Mouse (Mus musculus) heart, embryonic 15.5 days (tissue): ENCODE measurements at regions not wholly inside any gene's neighbourhood (a gene's known extent, or its start where the extent isn't known, plus 50 kb on each side); places are given as distances from the start of the nearest gene placed in this dataset.

Experiments used
- ATAC-seq: fragments of 200-750 bp; cut with Nextera tagmentation; replicated peaks from 2 replicates; pipeline ENCODE4 v1.8.0; 2017; ENCODE audit warnings: low read depth, moderate TSS enrichment; ENCODE audit not compliant: insufficient number of reproducible peaks, insufficient read depth, low FRiP score
- H3K27ac ChIP-seq: fragments of 300-500 bp; sonication (generic); 2 replicates; pipeline ENCODE4 v1.5.1; 2015; ENCODE audit warnings: mild to moderate bottlenecking, inconsistent platforms
- H3K27me3 ChIP-seq: fragments of 300-500 bp; sonication (generic); 2 replicates; pipeline ENCODE4 v1.6.1; 2015; ENCODE audit warnings: inconsistent platforms
- H3K36me3 ChIP-seq: fragments of 300-500 bp; sonication (generic); 2 replicates; pipeline ENCODE4 v1.6.1; 2015; ENCODE audit warnings: mild to moderate bottlenecking, inconsistent platforms
- H3K4me1 ChIP-seq: fragments of 300-500 bp; sonication (generic); replicated peaks from 2 replicates; pipeline ENCODE4 v1.6.1; 2015; ENCODE audit warnings: inconsistent platforms
- H3K4me2 ChIP-seq: fragments of 300-500 bp; sonication (generic); 2 replicates; pipeline ENCODE4 v1.6.1; 2015; ENCODE audit warnings: inconsistent platforms, mild to moderate bottlenecking, moderate library complexity
- H3K4me3 ChIP-seq: fragments of 300-500 bp; sonication (generic); 2 replicates; pipeline ENCODE4 v1.5.1; 2015; ENCODE audit warnings: mild to moderate bottlenecking, inconsistent platforms
- H3K9ac ChIP-seq: fragments of 300-500 bp; sonication (generic); 2 replicates; pipeline ENCODE4 v1.6.1; 2015; ENCODE audit warnings: mild to moderate bottlenecking, inconsistent platforms
- H3K9me3 ChIP-seq: fragments of 300-500 bp; sonication (generic); replicated peaks from 2 replicates; pipeline ENCODE4 v1.6.1; 2016; ENCODE audit warnings: inconsistent platforms
- WGBS: fragments of 180-500 bp; shearing (Covaris S2); methylation state at CpG from one replicate; pipeline ENCODE4 v1.1.7; 2015; ENCODE audit warnings: mixed read lengths; 5-methylcytosine and 5-hydroxymethylcytosine counted together

- no peak overlapping the region for H3K27ac ChIP-seq
- H3K4me3 ChIP-seq = no peak overlapping the region
- H3K9ac ChIP-seq = no peak overlapping the region
- no peaks in the 10 kb centered on the region for H3K36me3 ChIP-seq
- no peaks in the 10 kb centered on the region for H3K9me3 ChIP-seq
- H3K4me2 ChIP-seq = no peak overlapping the region
- H3K4me1 ChIP-seq = no peaks in the 10 kb centered on the region
- no peak for ATAC-seq
- WGBS = 75% methylated on average over 6 of the region's 6 CpGs
- no peaks in the 10 kb centered on the region for H3K27me3 ChIP-seq
Measured at GRCm38 (mm10) chr1:61187381-61188100, 209.8 kb downstream of the Icos start.

- no peaks in the 10 kb centered on the region for H3K9me3 ChIP-seq
- no peak overlapping the region for H3K27ac ChIP-seq
- no peaks in the 10 kb centered on the region for H3K36me3 ChIP-seq
- H3K4me1 ChIP-seq = 0 out of 2 replicates have a peak, but pooled peaks cover 2% of the 10 kb centered on the region
- no peak overlapping the region for H3K9ac ChIP-seq
- no peaks in the 10 kb centered on the region for H3K27me3 ChIP-seq
- H3K4me2 ChIP-seq = no peak overlapping the region
- no peak for ATAC-seq
- no peak overlapping the region for H3K4me3 ChIP-seq
- WGBS = 71% methylated on average over 3 of the region's 3 CpGs
Measured at GRCm38 (mm10) chr1:61190921-61191320, 213.2 kb downstream of the Icos start.

- Histone ChIP-seq H3K27me3 (no peaks in the 10 kb centered on the region), H3K9ac (no peak overlapping the region), H3K4me2 (no peak overlapping the region), H3K4me3 (no peak overlapping the region), H3K9me3 (no peaks in the 10 kb centered on the region), H3K27ac (no peak overlapping the region), H3K4me1 (peaks cover 8% of the 10 kb centered on the region), H3K36me3 (no peaks in the 10 kb centered on the region)
- 88% methylated on average over 3 of the region's 3 CpGs for WGBS
- no peak for ATAC-seq
Measured at GRCm38 (mm10) chr1:61198549-61199062, 220.9 kb downstream of the Icos start.

GRCm38 (mm10) chr1:61201006-61201405 lies 223.3 kb downstream of the Icos start:
- Histone ChIP-seq H3K4me2 (no peak overlapping the region), H3K27me3 (no peaks in the 10 kb centered on the region), H3K27ac (no peak overlapping the region), H3K36me3 (no peaks in the 10 kb centered on the region), H3K4me3 (no peak overlapping the region), H3K9me3 (no peaks in the 10 kb centered on the region), H3K4me1 (peaks cover 10% of the 10 kb centered on the region), H3K9ac (no peak overlapping the region)
- 84% methylated on average over 2 of the region's 2 CpGs for WGBS
- no peak for ATAC-seq

- Histone ChIP-seq H3K4me1 (peaks cover 10% of the 10 kb centered on the region), H3K9me3 (no peaks in the 10 kb centered on the region), H3K4me2 (no peak overlapping the region), H3K9ac (no peak overlapping the region), H3K27ac (no peak overlapping the region), H3K4me3 (no peak overlapping the region), H3K36me3 (no peaks in the 10 kb centered on the region), H3K27me3 (no peaks in the 10 kb centered on the region)
- no peak for ATAC-seq
- WGBS = 65% methylated on average over 3 of the region's 3 CpGs
Measured at GRCm38 (mm10) chr1:61202079-61202478, 224.4 kb downstream of the Icos start.

GRCm38 (mm10) chr1:61203170-61203569 lies 225.4 kb downstream of the Icos start:
- no peak; the same call in 1 of the 2 replicates for ATAC-seq

GRCm38 (mm10) chr1:61203612-61204011 lies 225.9 kb downstream of the Icos start:
- Histone ChIP-seq H3K27me3 (no peaks in the 10 kb centered on the region), H3K4me3 (no peak overlapping the region), H3K9me3 (no peaks in the 10 kb centered on the region), H3K36me3 (no peaks in the 10 kb centered on the region), H3K4me2 (peak overlapping the region; percentile 47), H3K4me1 (peaks cover 10% of the 10 kb centered on the region), H3K9ac (no peak overlapping the region), H3K27ac (0 out of 2 replicates have a peak overlapping the region, but pooled peaks have one; percentile 6)
- ATAC-seq = no peak
- 26% methylated on average over 6 of the region's 6 CpGs for WGBS

More at GRCm38 (mm10) chr1:61203170-61203569, 225.4 kb downstream of the Icos start:
- Histone ChIP-seq H3K36me3 (no peaks in the 10 kb centered on the region), H3K4me1 (peaks cover 10% of the 10 kb centered on the region), H3K4me2 (peak overlapping the region; percentile 47), H3K27me3 (no peaks in the 10 kb centered on the region), H3K9me3 (no peaks in the 10 kb centered on the region), H3K27ac (0 out of 2 replicates have a peak overlapping the region, but pooled peaks have one; percentile 6), H3K9ac (no peak overlapping the region), H3K4me3 (no peak overlapping the region)
- WGBS = 16% methylated on average over 15 of the region's 15 CpGs

GRCm38 (mm10) chr1:61205137-61205536 lies 227.4 kb downstream of the Icos start:
- Histone ChIP-seq H3K9me3 (no peaks in the 10 kb centered on the region), H3K4me2 (no peak overlapping the region), H3K36me3 (no peaks in the 10 kb centered on the region), H3K27ac (no peak overlapping the region), H3K4me3 (no peak overlapping the region), H3K4me1 (peaks cover 10% of the 10 kb centered on the region), H3K9ac (no peak overlapping the region), H3K27me3 (no peaks in the 10 kb centered on the region)
- ATAC-seq = no peak
- WGBS = 72% methylated on average over 5 of the region's 5 CpGs

GRCm38 (mm10) chr1:61206861-61207380 lies 229.2 kb downstream of the Icos start:
- no peak overlapping the region for H3K27ac ChIP-seq
- peaks cover 10% of the 10 kb centered on the region for H3K4me1 ChIP-seq
- no peak for ATAC-seq
- H3K9me3 ChIP-seq = no peaks in the 10 kb centered on the region
- H3K36me3 ChIP-seq = no peaks in the 10 kb centered on the region
- H3K4me3 ChIP-seq = no peak overlapping the region
- WGBS = 73% methylated on average over 6 of the region's 6 CpGs
- H3K9ac ChIP-seq = no peak overlapping the region
- no peaks in the 10 kb centered on the region for H3K27me3 ChIP-seq
- no peak overlapping the region for H3K4me2 ChIP-seq

GRCm38 (mm10) chr1:61208386-61208785 lies 230.7 kb downstream of the Icos start:
- no peak overlapping the region for H3K4me2 ChIP-seq
- peaks cover 5% of the 10 kb centered on the region for H3K4me1 ChIP-seq
- 85% methylated on average over 1 of the region's 1 CpGs for WGBS
- no peaks in the 10 kb centered on the region for H3K9me3 ChIP-seq
- H3K9ac ChIP-seq = no peak overlapping the region
- H3K36me3 ChIP-seq = no peaks in the 10 kb centered on the region
- H3K27ac ChIP-seq = no peak overlapping the region
- no peak overlapping the region for H3K4me3 ChIP-seq
- ATAC-seq = no peak
- no peaks in the 10 kb centered on the region for H3K27me3 ChIP-seq

GRCm38 (mm10) chr1:61221131-61221530 lies 243.4 kb downstream of the Icos start:
- H3K4me2 ChIP-seq = no peak overlapping the region
- no peak for ATAC-seq
- no peak overlapping the region for H3K4me3 ChIP-seq
- H3K9ac ChIP-seq = no peak overlapping the region
- WGBS = 26% methylated on average over 1 of the region's 1 CpGs
- H3K36me3 ChIP-seq = no peaks in the 10 kb centered on the region
- no peaks in the 10 kb centered on the region for H3K9me3 ChIP-seq
- peak overlapping the region; percentile 28; the same call in 1 of the 2 replicates for H3K27ac ChIP-seq
- H3K27me3 ChIP-seq = no peaks in the 10 kb centered on the region
- peaks cover 9% of the 10 kb centered on the region for H3K4me1 ChIP-seq

GRCm38 (mm10) chr1:61228942-61229341 lies 251.2 kb downstream of the Icos start:
- H3K36me3 ChIP-seq = no peaks in the 10 kb centered on the region
- no peak overlapping the region for H3K4me2 ChIP-seq
- no peak overlapping the region for H3K9ac ChIP-seq
- no peaks in the 10 kb centered on the region for H3K9me3 ChIP-seq
- 38% methylated on average over 4 of the region's 4 CpGs for WGBS
- H3K4me3 ChIP-seq = no peak overlapping the region
- peaks cover 4% of the 10 kb centered on the region for H3K4me1 ChIP-seq
- H3K27ac ChIP-seq = no peak overlapping the region
- no peak for ATAC-seq
- no peaks in the 10 kb centered on the region for H3K27me3 ChIP-seq
